Mouse (Mus musculus): ENCODE measurements at regions not wholly inside any gene's neighbourhood (a gene's known extent, or its start where the extent isn't known, plus 50 kb on each side); places are given as distances from the start of the nearest gene placed in this dataset.

- no peak for ATAC-seq (replicated peaks in 1 of 2; ENCODE audit: insufficient read depth in 1 of 2, low FRiP score in 2 of 2, low TSS enrichment in 1 of 2, low read depth in 1 of 2, poor library complexity in 2 of 2, severe bottlenecking in 2 of 2)
Observed at GRCm38 (mm10) chr16:21349869-21350268, 73.0 kb upstream of the Vps8 start.

DNA sequence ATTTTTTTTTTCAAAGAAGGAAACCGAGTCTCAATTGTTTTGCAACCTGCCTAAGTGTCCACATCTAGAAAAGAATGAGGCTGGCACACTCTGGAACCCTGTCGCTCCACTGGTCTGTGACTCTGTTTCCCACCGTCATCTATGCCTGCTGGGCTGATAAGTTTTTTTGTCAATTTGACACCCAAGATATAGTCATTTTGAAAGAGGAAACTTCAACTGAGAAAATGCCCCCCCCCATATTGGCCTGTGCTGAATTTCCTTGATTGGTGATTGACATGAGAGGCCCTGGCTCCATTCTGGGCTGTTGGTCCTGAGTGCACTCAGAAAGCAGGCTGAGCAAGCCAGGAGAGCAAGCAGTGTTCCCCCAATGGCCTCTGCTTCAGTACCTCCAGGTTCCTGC lies 71.6 kb upstream of the Vps8 start:
- ATAC-seq (replicated peaks in 1 of 2; ENCODE audit: insufficient read depth in 1 of 2, low FRiP score in 2 of 2, low TSS enrichment in 1 of 2, low read depth in 1 of 2, poor library complexity in 2 of 2, severe bottlenecking in 2 of 2): no peak

GRCm38 (mm10) chr16:21353111-21353510 lies 69.8 kb upstream of the Vps8 start:
- ATAC-seq (replicated peaks in 1 of 2; ENCODE audit: insufficient read depth in 1 of 2, low FRiP score in 2 of 2, low TSS enrichment in 1 of 2, low read depth in 1 of 2, poor library complexity in 2 of 2, severe bottlenecking in 2 of 2): no peak

DNA sequence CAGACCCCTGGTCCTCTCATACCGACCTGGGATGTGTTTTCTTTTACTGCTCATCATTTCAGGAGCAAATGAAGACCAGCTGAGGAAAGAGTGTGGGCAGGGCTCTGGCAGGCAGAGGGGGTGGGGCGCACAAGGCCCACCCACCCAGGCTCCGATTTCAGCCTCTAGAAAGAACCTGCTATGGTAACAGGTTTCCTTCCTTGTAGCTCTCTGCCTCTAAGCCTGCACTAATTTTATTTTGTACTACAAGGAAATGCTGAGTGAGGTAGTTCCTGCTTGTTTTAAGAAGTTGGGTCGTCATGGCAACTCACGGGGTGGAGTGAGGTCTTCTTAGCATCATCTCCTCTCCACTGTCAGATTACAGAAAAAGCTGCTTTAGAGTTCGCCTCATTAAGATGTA lies 69.4 kb upstream of the Vps8 start:
- ATAC-seq (replicated peaks in 1 of 2; ENCODE audit: insufficient read depth in 1 of 2, low FRiP score in 2 of 2, low TSS enrichment in 1 of 2, low read depth in 1 of 2, poor library complexity in 2 of 2, severe bottlenecking in 2 of 2): peak; percentile 65 to 74; a peak in 3 of 4 replicates

DNA sequence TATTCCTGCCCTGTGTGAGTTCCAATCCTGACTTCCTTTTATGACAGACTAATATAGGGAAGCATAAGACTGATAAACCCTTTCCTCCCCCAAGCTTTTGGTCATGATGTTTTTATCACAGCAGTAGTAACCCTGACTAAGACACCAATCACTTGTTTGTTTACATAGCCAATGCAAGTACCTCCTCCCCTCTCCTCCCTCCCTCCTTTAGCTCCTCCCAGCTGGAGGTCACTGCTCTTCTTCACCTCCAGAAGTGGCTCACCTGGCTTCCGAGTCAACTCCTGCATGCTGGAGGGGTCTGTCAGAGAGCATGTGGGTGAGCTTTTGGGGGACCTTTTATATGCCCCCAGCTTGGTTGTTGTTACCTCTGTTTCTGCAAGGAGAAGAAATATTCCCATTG lies 67.3 kb upstream of the Vps8 start:
- no peak for ATAC-seq (replicated peaks in 1 of 2; ENCODE audit: insufficient read depth in 1 of 2, low FRiP score in 2 of 2, low TSS enrichment in 1 of 2, low read depth in 1 of 2, poor library complexity in 2 of 2, severe bottlenecking in 2 of 2)

GRCm38 (mm10) chr16:21357433-21357832 lies 65.5 kb upstream of the Vps8 start:
- ATAC-seq (replicated peaks in 1 of 2; ENCODE audit: insufficient read depth in 1 of 2, low FRiP score in 2 of 2, low TSS enrichment in 1 of 2, low read depth in 1 of 2, poor library complexity in 2 of 2, severe bottlenecking in 2 of 2): no peak; a peak in 1 of 4 replicates

GRCm38 (mm10) chr16:21358313-21358920 lies 64.5 kb upstream of the Vps8 start:
- no peak for ATAC-seq (replicated peaks in 1 of 2; ENCODE audit: insufficient read depth in 1 of 2, low FRiP score in 2 of 2, low TSS enrichment in 1 of 2, low read depth in 1 of 2, poor library complexity in 2 of 2, severe bottlenecking in 2 of 2)

DNA sequence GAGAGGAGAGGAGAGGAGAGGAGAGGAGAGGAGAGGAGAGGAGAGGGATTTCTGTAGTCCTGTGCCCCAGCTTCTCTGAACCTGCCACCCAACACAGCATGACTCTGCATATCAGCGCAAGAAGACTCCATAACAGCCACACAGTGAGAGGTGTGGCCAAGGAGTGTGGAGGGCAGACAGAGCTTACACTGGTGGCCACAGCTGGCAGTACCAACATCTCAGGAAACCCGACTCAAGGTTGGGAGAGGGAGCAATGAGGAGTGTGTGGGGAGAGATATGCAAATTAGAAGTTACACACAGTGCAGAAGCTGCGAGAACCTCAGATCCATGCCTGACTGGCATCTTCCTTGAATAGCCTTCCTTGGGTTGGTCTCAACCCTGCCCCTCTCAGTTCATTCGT lies 63.5 kb upstream of the Vps8 start:
- peak; percentile 90 to 93 for ATAC-seq (replicated peaks in 1 of 2; ENCODE audit: insufficient read depth in 1 of 2, low FRiP score in 2 of 2, low TSS enrichment in 1 of 2, low read depth in 1 of 2, poor library complexity in 2 of 2, severe bottlenecking in 2 of 2)

DNA sequence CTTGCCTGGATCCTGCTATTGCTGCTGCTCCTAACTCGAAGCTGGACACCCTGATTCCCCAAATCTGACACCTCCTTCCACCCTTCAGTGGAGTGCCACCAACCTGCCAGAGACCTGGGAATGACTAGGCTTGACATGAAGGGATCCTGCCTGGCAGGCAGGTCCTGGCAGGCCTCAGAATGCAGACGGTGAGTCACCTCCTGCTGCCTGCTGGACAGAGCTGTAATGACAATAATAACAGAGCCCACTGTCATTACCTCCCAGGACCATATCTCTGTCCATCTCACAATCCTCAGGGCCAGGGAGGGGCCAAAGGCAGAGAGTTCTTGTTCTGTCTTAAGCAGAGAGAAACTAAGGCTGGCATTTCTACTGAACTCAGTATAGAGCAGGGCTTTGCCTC lies 61.5 kb upstream of the Vps8 start:
- ATAC-seq (replicated peaks in 1 of 2; ENCODE audit: insufficient read depth in 1 of 2, low FRiP score in 2 of 2, low TSS enrichment in 1 of 2, low read depth in 1 of 2, poor library complexity in 2 of 2, severe bottlenecking in 2 of 2): no peak

- no peak for ATAC-seq (replicated peaks in 1 of 2; ENCODE audit: insufficient read depth in 1 of 2, low FRiP score in 2 of 2, low TSS enrichment in 1 of 2, low read depth in 1 of 2, poor library complexity in 2 of 2, severe bottlenecking in 2 of 2)
Observed at GRCm38 (mm10) chr16:21362663-21363367, 60.1 kb upstream of the Vps8 start.

DNA sequence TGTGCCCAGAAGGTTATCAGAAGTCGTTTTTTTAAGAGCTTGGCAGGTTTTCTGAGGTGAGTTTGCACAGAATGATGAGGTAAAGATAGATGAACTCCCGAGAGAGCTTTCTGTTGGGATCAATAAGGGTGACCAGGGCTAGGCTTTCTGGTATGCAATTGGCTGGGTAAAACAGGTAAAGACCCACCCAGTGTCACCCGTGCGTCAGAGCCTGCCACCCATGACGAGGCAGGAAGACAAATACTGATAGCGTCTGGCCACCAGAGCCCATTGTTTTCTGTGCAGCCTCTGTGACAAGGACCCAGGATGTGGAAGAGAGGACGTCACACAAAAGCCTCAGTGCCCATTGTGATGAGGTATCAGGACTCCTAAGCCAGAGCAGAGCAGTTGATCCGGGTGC lies 58.0 kb upstream of the Vps8 start:
- ATAC-seq (replicated peaks in 1 of 2; ENCODE audit: insufficient read depth in 1 of 2, low FRiP score in 2 of 2, low TSS enrichment in 1 of 2, low read depth in 1 of 2, poor library complexity in 2 of 2, severe bottlenecking in 2 of 2): no peak

DNA sequence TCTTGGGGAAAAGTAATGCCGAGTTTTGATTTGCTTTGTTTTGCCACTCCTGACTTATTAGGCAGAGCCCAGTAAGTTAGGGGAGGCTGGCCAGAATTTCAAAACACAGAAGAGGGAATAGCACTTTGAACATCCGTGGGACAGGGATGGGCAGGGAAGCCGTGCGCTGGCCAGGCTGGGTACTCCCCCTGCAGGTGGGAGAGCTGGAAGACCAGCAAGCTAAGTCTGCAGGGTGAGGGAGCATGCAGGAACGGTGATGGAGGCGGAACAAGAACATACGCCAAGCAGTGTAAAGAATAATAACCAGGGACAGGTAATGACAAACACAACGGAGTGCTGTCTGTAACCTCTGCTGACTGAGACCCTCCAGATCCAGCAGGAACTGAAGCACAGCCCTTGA lies 55.5 kb upstream of the Vps8 start:
- no peak for ATAC-seq (replicated peaks in 1 of 2; ENCODE audit: insufficient read depth in 1 of 2, low FRiP score in 2 of 2, low TSS enrichment in 1 of 2, low read depth in 1 of 2, poor library complexity in 2 of 2, severe bottlenecking in 2 of 2)

- no peak for ATAC-seq (replicated peaks in 1 of 2; ENCODE audit: insufficient read depth in 1 of 2, low FRiP score in 2 of 2, low TSS enrichment in 1 of 2, low read depth in 1 of 2, poor library complexity in 2 of 2, severe bottlenecking in 2 of 2)
Observed at GRCm38 (mm10) chr16:21368821-21369220, 54.1 kb upstream of the Vps8 start.

DNA sequence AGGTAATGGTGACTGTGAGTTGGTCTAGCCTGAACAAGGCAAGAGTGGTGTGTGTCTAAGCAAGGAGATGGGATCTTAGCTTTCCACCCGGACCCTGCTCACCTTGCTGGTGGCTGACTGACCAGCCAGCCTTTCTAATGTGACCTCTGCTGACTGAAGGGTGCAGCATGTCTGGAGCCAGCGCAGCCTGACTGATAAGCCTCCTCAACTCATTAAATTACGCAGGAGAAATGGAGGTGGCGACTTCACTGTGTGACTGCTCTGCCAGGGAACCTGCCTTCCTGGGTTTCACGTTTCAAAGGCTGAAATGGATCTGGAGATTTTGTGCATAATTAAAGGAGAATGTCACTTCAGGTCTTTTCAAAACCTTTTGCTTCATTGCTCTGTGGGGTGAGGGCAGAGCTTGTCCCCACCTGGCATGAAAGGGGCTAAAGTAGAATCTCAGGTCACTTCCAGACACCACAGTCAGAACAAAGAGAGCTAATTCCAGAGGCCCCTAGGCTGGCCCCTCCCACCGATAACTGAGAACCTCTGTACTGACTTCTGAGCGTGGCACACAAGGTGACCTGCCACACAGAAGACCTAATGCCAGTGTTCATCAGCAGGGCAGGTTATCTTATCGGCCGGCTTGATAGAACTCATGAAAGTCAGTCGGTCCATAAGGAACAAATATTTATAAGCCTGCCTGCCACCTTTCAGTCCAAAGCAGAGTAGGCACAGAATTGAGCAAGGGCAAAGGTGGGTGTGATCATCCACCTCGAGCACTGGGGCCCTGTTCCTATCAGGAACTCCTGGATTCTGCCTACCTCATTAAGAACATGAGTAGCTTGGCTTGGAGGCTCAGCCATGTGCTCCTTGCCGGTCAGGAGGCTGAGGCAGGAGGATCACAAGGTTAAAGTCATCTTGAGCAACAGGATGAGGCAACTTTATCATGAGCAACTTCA lies 53.1 kb upstream of the Vps8 start:
- no peak for ATAC-seq (replicated peaks in 1 of 2; ENCODE audit: insufficient read depth in 1 of 2, low FRiP score in 2 of 2, low TSS enrichment in 1 of 2, low read depth in 1 of 2, poor library complexity in 2 of 2, severe bottlenecking in 2 of 2)

Measured in hematopoietic stem cell, adult 5-6 weeks (primary cell).